Mouse (Mus musculus) ovary, postnatal 36 days (tissue): ENCODE data around the gene Morf4l2.
"Not testable (repeated sequence)": the region's sequence is repeated elsewhere in the genome, so short reads cannot be mapped to it uniquely, and the experiment has no call there.

Experiments used
- DNase-seq: peaks from one replicate; pipeline ENCODE4 v3.0.0; 2022; ENCODE audit warnings: low spot score, mixed read lengths

Gene Morf4l2

DNA sequence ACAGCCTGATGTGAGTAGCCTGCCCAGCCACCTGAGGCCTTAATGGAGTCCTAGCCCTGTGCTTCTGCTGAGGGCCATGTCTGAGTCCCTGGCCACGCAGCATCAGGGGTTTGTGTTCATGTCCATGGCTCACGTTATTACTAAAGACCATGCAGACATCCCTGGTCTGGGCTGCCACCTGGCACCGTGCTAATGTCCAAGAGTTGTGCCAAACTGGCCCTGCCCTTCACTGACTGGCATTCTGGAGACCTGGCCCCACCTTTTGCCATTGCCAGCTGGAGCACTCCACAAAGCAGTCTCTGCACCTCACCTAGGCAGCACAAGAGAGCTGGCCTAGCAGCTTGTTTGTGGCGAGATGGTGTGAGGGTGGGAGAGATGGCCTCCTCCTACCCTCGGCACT is 50.3 kb downstream of the Morf4l2 start:
- DNase-seq = no peak

DNA sequence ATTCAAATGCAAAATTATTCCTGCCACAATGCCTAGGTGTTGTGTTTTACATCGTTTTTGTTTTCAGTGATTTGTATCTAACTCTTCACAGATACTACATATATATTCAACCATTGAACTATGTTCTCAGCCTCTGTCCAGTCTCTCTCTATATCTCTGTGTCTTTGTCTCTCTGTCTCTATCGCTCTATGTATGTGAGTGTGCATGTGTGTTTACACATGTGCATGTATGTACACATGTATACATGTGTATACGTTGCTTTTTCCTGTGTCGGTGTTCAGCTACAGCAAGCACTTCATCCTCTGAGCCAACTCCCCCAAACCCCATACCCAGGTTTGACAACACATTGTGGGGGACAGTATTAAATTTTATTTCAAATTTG is 51.2 kb downstream of the Morf4l2 start:
- DNase-seq = no peak

- not testable (repeated sequence) for DNase-seq
Observed at GRCm38 (mm10) chrX:136691606-136692293, 51.7 kb downstream of the Morf4l2 start.
